Mouse (Mus musculus) lung, postnatal 10 days (tissue): Measurements from ENCODE around the gene Lgals3.
"Not testable (repeated sequence)": the region's sequence is repeated elsewhere in the genome, so short reads cannot be mapped to it uniquely, and the experiment has no call there.

ENCODE experiments used
- DNase-seq: peaks from one replicate; pipeline ENCODE4 v3.0.0; 2021

The Lgals3 gene

DNA sequence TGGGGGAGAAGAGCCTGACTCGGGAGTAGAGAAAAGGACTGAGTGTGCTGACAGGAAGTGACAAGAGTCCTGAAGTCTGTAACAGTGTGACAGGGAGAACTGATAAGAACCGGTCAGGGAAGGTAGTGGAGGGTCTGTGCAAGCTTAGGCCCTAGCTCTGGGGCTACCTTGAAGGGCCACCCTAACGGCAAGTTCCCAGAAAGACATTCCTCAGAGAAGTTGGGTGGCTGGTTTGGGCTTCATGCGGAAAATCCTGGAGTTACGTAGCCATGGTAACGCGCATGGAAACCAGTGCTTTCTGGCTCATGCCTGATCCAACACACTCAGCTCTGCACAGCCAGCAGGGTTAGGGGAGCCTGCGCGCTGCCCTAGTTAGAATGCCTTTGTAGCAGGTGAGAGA is at the start of gene Lgals3:
TSS of gene Lgals3 (plus strand) at position 291 of the 400 bp plus-strand sequence.
- DNase-seq, result peak; percentile 46

DNA sequence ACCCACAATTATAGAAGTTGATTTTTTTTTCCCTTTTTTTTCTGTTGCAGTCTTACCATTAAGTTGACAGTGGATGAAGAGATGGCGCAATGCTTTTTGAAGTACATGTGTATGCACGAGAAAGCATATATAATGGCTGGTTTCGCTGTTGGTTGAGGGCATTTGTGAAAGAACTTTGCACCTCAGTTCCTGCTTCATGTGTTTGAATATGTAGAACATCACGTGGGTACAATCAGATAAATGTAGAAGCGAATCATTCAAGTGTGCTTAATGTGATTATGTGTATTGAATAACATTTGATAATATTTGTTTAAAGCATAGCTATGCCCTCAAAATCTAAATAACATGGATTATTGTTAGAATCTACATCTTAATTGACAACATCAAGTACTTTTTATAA is 48.2 kb upstream of the Lgals3 start:
- no peak for DNase-seq

DNA sequence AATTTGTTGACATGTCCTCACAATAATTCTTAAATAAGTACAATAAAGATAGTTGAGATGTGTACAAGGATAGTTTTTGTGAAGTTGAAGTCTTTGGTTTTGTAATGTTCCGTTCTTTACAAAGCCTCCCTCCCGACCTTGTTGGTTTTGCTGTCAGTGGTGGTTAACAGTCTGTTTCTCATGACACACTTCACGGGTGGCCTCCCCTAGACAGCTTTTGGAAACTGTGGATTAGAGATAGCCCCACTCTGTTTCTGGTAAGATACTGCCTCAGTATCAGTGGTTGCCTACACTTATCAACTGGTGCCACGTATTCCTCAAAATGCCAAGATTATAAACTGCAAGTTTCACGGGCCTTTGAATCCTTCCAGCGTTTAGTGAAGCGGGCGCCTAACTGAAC is 46.0 kb upstream of the Lgals3 start:
- DNase-seq, result not testable (repeated sequence)

DNA sequence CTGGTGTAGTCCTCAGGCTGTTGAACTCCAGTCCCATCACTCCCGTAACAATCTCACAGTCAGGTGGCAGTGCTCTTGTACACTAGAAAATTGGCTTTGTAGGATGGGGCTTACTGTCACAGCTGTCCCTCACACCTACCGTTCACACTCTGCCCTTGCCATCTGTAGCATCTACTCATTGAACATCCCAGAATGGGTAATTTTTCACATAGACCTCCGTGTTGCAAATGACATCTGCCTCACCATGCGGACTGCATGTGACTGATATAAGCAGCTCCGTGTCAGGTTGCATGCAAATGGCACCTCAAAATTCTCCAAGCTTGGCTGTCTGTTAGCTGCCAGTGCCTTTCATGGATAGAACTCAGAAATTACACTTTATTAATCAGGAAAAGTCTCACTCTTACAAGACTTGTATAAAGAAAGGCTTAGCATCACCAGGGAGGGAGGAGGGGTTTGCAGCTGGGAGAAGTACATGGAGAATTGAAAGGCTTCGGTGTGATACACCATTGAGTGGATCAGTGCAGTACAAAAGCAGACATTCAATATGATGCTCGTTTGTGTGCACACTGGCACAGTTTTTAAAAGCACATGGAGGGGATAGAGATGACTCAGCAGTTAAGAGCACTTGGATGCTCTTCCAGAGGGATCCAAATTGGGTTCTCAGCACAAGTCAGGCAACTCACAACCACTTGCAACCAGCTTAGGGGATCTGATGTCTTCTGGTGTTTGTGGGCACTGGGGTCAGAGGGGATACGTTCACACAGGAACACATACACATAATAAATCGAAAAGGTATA is 41.4 kb upstream of the Lgals3 start:
- DNase-seq, result no peak

DNA sequence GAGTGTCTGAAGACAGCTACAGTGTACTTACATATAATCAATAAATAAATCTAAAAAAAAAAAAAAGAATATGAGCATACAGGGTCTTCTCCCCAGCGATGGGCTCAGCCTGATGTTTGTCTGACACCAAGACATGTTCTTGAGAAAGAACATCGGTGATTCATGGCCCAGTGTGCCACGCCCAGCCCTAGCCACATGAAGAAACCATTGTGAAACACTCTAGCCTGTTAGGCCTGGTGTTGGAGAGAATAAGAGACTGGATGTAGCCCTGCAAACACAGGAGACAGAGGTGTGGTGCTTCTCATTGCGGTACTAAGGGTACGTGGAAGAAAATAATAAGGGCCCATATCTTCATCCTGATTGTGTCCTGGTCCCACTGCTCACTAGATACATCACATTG is 40.2 kb upstream of the Lgals3 start:
- no peak for DNase-seq

DNA sequence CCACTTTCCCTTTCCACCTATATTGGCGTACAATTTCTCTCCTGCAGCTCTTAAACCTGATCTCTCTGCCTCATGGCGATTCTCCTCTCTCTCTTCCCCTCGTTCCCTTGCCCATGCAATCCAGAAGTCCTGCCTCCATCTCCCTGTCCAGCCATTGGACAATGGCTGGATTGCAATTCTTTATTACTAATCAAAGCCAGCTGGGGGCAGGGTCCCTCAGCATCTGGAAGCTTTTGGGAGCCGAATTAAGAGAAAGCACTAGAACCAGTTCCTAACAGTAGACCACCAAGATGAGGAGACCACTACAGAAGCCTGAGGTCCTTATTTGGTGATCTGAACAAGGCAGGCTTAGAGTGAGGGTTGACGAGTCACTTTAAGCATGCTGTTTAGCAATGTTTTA is 35.6 kb upstream of the Lgals3 start:
- no peak for DNase-seq

DNA sequence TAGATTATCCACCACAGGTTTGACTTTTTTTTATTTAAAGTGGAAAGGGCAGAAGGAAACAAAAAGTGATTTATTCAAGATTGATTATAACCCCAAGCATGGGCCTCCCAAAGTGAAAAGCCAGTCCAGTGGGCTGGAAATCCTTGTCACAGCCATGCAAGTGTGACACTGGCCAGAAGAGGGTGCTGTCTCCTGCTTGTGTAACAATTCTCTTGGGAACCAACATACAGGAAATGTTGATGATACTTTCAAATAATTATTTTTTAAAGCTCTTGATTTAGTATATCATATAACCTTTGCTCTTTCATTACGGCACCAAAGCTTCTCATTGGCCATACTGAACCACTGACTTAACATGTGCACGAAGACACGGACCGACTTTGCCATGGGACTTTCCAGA is 32.7 kb upstream of the Lgals3 start:
- peak; percentile 79 for DNase-seq

DNA sequence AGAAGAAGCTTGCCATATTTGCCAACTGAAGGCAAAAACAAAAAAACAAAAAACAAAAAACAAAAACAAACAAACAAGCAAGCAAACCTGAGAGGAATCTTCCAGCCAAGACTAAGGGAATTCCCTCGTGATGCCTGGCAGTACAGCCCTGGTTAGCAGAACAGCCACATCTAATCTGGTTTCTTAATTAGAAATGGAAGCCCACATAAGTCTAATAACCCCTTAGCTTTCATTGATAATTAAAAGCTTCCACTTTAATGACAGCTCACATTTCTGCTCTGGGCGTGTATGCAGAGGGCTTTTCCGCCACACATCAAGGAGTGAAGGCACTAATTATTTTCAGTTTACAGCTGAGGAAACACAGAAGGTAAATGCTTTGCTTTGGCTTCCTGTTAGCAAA is 32.3 kb upstream of the Lgals3 start:
- no peak for DNase-seq

DNA sequence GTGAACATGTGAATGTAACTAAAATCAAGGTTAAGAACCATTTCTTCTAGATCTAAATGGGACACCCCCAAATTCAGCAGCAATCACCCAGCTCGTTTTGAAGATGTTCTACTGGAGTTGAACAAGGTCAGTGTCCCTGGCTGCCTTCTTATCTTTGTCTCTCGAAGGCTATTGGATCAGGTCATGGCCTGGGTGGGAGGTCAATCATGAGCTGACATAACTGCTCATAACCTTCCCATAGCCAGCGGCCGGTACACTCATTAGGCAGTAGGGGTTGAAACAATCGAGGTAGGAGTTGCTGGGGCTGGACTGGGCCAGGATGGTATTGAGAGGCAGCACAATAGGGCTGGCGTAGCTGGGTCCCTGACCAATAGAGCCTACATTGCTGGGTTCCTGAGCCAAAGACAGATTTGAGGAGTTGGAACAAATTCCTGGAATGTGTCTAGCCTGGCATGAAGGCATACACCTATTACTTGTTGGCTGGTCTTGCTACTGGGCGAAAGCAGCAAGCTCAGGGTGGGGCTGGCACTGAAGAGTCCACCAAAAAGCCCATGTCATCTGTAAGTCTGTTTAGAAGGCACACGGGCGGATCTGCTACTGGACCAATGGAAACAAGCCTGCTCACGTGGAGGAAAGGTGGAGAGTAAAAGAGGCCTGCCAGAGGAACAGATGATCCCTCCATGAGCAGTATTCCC is 27.2 kb upstream of the Lgals3 start:
- no peak for DNase-seq

DNA sequence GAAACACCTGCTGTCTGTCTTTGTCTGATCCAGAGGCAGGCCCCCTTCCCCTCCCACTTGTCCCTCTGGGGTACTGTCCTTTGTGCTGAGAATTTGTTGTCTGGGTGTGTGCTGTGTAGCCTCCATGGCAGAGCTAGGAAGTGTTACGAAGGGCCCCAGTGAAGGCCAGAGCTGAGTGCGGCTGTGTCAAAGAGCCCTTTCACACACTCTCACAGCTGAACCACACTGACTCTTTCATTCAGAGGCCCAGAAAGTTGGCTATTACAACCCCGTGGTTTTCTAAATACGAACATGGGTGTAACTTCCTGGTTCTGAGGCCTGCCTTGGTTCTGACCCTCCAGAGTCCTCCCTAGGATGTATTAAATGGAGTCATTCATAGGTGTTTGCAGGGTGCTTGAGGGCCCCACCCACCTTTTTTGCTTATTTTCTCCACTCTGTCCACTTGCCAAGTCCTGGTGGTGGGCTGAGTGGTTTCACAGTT is 25.7 kb upstream of the Lgals3 start:
- DNase-seq, result no peak

DNA sequence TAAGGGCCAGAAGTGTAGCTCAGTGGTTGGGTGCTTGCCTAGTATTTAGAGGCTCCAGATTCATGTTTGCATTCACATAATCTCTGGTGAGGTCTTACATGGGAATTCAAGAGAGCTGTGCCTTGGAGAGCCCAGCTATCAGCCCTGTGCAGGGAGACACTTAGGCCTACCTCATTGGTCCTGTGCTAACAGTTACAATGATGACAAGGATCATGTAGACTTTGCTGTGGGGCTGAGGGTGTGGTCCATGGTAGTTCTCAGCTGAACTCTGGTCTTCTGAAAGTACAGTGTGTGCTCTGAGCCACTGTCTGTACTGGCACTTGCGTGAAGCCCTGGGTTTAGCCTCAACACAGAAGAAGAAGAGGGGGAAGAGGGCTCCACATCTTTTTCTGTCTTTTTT is 20.8 kb upstream of the Lgals3 start:
- no peak for DNase-seq

DNA sequence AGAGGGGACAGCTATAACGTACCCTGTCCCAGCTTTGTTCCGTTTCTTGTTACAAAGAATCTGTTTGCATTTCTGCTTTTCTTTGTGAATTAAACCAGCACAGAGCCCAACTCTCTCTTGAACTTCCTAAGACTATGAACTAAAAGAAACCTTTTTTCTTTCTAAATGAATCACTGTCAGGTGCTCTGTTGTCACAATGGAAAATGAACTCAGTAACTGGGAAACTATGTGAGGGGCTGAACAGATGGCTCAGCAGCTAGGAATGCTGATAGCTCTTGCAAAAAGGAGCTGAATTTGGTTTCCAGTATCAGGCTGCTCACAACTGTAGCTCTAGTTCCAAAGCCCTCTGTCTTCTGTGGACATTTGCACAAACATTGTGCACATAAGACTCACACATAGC is 16.6 kb upstream of the Lgals3 start:
- DNase-seq, result no peak

DNA sequence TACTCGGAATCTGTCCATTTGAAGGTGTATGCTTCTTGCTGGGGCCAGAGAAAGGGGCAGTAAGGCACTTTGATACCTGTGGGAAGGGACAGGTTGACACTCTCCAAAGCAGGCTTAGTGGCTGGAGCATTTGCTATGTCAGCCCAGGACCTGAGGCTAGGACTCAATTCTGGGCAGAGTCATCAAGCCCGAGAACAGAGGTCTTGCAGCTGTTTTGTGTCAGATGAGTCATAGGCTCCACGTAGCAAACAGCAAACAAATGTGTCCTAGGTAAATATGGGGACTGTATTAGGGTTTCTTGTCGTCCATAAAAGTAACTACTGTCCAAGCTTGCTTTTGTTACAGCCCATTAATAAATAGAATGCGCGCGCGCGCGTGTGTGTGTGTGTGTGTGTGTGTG is 15.3 kb upstream of the Lgals3 start:
- DNase-seq, result no peak

DNA sequence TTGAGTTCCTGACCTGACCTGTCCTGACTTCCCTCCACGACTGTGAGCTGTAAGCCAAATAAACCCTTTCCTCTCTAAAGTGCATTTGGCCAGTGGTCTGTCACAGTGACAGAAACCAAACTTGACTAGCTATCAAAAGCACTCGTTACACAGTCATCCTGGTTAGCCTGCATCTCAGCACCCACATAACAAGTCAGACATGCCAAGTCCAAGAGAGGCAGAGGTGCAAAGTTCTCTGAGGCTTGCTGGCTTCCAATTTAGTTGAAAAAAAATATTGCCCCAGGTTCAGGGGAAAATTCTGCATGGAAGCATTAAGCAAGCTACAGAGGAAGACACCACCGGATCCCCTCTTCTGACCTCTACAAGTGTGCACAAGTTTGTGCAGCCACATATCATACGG is 14.3 kb upstream of the Lgals3 start:
- DNase-seq, result no peak

DNA sequence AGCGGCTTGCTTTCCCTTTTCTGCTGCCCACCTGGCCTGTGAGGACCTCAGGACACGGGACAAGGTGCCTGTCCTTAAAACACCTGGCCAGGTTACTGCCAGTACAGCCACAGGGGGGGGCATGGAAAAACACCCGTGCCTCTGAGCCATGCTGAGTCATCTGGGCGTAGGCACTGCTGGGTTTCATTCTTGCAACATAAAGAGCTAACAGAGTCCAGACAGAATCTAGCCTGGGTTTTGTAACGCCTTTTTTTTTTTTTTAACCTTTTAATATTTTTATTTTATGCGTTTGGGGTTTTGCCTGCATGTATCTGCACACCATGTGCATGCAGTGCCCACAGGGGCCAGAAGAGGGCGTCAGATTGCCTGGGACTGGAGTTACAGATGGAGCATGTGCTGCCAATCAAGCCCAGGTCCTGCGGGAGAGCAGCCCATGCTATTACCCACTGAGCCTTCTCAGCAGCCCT is 13.4 kb upstream of the Lgals3 start:
- peak; percentile 48 for DNase-seq

DNA sequence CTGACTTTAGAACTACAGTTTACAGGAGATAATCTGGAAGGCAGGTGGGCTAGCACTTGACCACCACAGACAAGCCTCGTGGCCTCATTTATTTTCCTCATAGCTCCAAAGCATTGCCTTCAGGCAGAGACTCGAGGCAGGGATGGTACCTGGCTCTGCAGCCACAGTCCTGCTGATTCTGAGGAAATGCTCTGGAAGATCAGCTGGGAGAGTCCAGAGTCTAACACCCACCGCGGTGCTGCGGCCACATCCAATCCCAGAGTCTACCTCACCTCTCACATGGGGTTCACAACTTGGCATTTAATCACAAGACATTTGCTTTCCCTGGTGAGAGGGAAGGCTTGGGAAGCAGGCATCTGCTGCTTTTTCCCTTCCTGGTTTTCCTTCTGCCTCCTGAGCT is 12.6 kb upstream of the Lgals3 start:
- no peak for DNase-seq

DNA sequence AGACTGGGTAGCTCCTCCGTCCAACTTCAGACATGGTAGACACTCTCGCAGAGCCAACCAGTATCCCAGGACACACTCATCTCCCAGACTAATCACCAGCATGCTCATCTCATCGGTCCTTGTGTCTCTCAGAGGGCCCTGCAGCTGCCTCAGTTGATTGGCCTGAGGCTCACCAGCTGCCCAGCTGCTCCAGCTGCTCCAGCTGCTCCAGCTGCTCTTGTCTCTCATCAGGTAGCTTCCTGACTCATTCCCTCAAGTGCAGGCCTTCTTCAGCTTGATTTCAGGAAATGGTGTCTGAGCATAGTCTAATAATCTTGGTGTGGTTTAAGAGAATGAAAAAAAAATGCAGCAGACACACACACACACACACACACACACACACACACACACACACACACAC is 10.9 kb upstream of the Lgals3 start:
- DNase-seq, result no peak

DNA sequence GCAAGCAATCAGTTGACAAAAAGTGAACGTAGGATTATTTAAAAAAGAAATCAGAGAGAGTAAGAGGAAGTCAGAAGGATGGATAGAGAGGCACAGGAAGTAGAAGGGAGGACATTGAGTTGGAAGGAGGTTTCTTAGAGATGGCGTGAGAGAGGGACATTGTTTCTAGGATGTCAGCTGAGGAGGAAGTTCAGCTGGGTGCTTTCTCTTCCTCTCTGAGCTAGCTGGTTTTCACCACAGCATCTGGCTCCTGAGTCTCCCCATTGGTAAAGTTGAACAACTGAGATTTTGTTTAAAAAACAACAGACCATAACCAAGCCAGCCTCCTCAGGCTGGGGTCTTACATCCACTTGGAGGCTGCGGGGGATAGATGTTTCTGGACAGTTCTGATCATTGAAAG is 7.9 kb upstream of the Lgals3 start:
- DNase-seq, result no peak

DNA sequence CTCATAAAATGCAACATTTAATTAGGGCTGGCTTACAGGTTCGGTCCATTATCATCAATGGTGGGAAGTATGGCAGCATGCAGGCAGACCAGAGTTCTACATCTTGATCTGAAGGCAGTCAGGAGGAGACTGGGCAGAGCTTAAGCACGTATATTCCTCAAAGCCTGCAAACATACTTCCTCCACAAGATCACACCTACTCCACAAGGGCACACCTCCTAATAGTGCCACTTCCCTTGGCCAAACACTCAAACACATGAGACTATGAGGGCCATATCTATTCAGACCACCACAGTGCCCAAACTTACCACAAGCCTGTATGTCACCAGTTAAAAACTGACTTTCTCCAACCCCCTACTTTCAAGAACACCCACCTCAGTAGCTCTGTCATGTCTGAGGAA is 6.1 kb upstream of the Lgals3 start:
- DNase-seq, result no peak

DNA sequence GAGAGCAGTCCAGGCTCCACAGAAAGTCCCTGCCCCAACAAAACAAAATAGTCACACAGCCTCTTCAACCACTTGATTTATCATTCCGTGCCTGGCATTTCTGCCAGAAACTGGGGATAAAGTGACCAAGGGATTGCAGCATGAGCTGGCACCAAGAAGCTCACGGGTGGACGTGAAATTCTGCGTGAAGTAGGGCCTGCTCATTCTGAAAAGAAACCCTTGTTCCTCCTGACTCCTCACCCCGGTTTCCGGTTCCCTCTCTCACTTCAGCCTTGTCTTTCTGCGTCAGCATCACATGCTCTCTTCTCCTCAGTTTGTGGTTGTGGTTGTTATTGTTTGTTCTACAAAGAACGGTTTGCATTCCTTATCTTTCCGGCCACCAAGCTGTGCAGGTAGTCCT is 5.7 kb upstream of the Lgals3 start:
- DNase-seq, result no peak

DNA sequence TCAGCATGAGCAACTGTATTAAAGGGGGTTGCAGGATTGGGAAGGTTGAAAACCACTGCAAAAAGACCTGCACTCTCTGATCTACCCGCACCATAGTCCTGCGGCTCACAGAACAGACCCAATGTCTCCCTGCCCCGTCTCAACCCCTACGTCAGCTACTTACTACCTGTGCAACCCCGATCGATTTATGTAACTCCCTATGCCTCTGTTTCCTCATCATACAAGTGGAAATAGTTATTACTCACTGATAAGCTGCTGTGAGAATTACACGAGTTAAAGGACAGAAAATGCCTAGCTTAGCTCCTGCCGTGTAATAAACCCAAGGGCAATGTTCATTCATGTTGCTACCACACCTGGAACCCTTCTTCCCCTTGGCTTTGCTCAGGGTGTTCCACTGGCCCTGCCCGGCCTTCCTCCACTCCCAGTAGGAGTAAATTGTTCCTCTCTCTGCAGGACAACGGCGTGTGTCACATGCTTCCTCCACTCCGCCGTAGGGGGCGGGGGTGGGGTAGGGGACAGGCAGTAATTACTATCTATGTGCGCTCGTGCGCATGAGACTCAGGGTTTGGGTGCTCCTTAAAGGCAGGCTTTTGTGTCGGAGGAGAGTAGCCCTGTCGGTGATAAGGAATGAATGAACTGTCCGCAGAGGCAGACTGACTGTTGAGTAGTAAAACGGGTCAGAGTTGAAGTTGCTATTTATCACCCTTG is 2.7 kb upstream of the Lgals3 start:
- peak; percentile 46 for DNase-seq

DNA sequence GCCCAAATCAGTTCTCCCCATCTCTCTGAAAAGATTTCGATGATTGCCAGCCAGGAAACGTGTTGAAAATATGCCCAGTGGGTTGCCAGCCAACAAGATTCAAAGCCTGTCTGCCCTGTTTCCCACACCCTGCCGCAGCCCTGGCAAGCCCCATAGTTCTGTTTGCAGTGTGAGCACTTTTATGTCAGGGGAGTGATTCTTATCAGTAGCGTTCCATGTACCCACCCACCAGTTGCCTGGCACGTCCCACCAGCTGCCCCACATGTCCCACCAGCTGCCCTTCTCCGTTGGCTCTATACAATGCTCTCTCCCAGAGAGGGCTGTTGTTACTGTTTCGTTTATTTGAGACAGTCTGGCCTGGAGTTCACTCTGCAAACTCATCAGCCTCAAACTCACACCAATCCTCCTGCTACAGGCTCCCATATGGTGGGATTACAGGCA is 650 bp upstream of the Lgals3 start:
- DNase-seq, result peak; percentile 53

DNA sequence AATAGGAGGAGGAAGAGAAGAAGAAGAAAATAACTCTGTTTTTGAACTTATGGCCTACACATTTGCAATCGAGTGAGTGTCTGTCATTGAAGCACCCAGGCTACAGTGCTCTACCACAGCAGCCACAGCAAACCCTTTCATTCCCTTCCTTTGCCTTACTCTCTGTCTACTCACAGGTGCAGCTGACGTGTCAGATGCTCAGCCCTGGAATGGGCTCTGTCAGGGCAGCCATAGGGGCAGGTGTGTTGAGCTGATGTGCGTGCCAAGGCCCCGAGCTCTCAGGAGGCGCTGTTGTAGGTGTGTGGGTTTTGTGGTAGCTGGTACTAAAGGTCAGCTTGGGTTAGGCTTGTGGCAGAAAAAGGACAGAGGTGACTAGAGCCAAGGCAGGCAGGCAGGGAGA is 2.2 kb downstream of the Lgals3 start:
- DNase-seq, result no peak

DNA sequence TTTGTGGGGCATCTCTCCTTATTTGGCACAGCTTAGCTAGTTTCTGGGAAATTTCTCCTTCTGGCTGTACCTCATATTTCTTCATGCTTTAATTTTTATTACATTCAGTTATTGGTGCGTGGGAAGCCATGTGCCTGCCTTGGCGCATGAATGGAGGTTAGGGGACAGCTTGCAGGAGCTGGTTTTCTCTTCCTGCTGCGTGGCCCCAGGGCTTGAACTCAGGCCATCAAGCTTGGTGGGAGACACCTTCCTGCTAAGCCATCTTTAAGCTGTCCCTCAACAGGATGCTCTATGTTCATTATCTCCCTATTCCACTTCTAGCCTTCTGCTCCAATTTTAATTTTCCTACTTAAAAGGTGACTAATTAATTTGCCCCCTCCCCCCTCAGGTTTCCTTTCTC is 3.2 kb downstream of the Lgals3 start:
- no peak for DNase-seq
